Comparison of ENCODE assay signal across 14 mouse cellular contexts in genomic region chr12:15768536-15768935, GRCm38 (mm10). TPM values are rescaled to one million over a fixed set of nuclear protein-coding genes. Genes with fewer than 3 reads are reported as not detected.
A peak's percentile ranks its signal among the peaks of the same experiment; 100 is the strongest.
DNase-seq lines count a peak whose midpoint lies in the region; ATAC-seq and TF ChIP-seq lines count a peak whose summit lies in the region.
"Had no signal": no experiment of that assay in that cellular context is flagged by ENCODE, and none has a peak within 500 bp of the region (broad histone marks: within the 10 kb centered on the region; RNA-seq: fewer than 3 reads in every experiment).

No protein-coding gene starts in this region.

- no peak overlapping the region for H3K4me3 ChIP-seq in lung, adult 2 months (replicated peaks; ENCODE audit: extremely low read depth, low read depth, low read length)
- no peak overlapping the region for H3K4me3 ChIP-seq in midbrain, embryonic 13.5 days (replicated peaks)
- no peak overlapping the region for H3K4me3 ChIP-seq in liver, postnatal 0 days (ENCODE audit: low read depth, low read length)
- H3K4me3 ChIP-seq: hindbrain, embryonic 15.5 days; kidney, embryonic 15.5 days; left cerebral cortex, adult 2 months had no signal

- no peaks in the 10 kb centered on the region for H3K27me3 ChIP-seq in midbrain, embryonic 13.5 days
- no peaks in the 10 kb centered on the region for H3K27me3 ChIP-seq in liver, postnatal 0 days (ENCODE audit: insufficient read depth, low read length)
- H3K27me3 ChIP-seq: hindbrain, embryonic 15.5 days; kidney, embryonic 15.5 days had no signal

- no peak overlapping the region for H3K4me2 ChIP-seq in midbrain, embryonic 13.5 days (replicated peaks)
- H3K4me2 ChIP-seq in liver, postnatal 0 days (ENCODE audit: low read depth, low read length), result no peak overlapping the region
- H3K4me2 ChIP-seq: hindbrain, embryonic 15.5 days; kidney, embryonic 15.5 days had no signal

- no peak overlapping the region for H3K27ac ChIP-seq in midbrain, embryonic 13.5 days
- no peak overlapping the region for H3K27ac ChIP-seq in liver, postnatal 0 days (ENCODE audit: low read depth)
- H3K27ac ChIP-seq: hindbrain, embryonic 15.5 days; kidney, embryonic 15.5 days; left cerebral cortex, adult 2 months had no signal

- H3K4me1 ChIP-seq in lung, adult 2 months (ENCODE audit: control insufficient read depth, insufficient read depth, low read length), result no peaks in the 10 kb centered on the region
- H3K4me1 ChIP-seq in midbrain, embryonic 13.5 days (replicated peaks), result no peaks in the 10 kb centered on the region
- no peaks in the 10 kb centered on the region for H3K4me1 ChIP-seq in liver, postnatal 0 days (ENCODE audit: insufficient read depth)
- H3K4me1 ChIP-seq: hindbrain, embryonic 15.5 days; kidney, embryonic 15.5 days had no signal

- WGBS in lung, adult 2 months, result 76% methylated on average over 3 of the region's 3 CpGs
- WGBS in midbrain, embryonic 13.5 days, result 92% methylated on average over 3 of the region's 3 CpGs
- WGBS in liver, postnatal 0 days (ENCODE audit: insufficient replicate concordance), result 80% methylated on average over 3 of the region's 3 CpGs

- DNase-seq in cerebellum, postnatal 10 days, result peak; percentile 45 to 57
- no peak for DNase-seq in cerebellum, adult 11 months
- DNase-seq in lung, adult 18-20 months, result peak; percentile 27 to 49
- DNase-seq in lung, adult 2 months, result no peak
- peak; percentile 69 for DNase-seq in layer of hippocampus, adult 9-11 months
- no peak for DNase-seq in embryo, embryonic 11 days
- DNase-seq in liver, postnatal 0 days, result no peak
- DNase-seq: adrenal gland, postnatal 25 days; cerebellum, adult 11-12 months; liver had no signal

- no peak for TF ChIP-seq POLR2A in lung, adult 2 months (IDR thresholded peaks at IDR 0.05; ENCODE audit: borderline replicate concordance, extremely low read depth, low read depth, low read length)

- TF ChIP-seq EP300 in liver, postnatal 0 days (IDR thresholded peaks at IDR 0.05; ENCODE audit: low read depth), result no peak

- no peak overlapping the region for H3K9ac ChIP-seq in midbrain, embryonic 13.5 days (replicated peaks)
- H3K9ac ChIP-seq in liver, postnatal 0 days (replicated peaks), result no peak overlapping the region
- H3K9ac ChIP-seq: hindbrain, embryonic 15.5 days; kidney, embryonic 15.5 days had no signal

- no peaks in the 10 kb centered on the region for H3K36me3 ChIP-seq in midbrain, embryonic 13.5 days
- H3K36me3 ChIP-seq in liver, postnatal 0 days (replicated peaks; ENCODE audit: insufficient read depth, low read length), result no peaks in the 10 kb centered on the region
- H3K36me3 ChIP-seq: hindbrain, embryonic 15.5 days; kidney, embryonic 15.5 days had no signal

- no peaks in the 10 kb centered on the region for H3K9me3 ChIP-seq in midbrain, embryonic 13.5 days
- no peaks in the 10 kb centered on the region for H3K9me3 ChIP-seq in liver, postnatal 0 days (ENCODE audit: low read length)
- H3K9me3 ChIP-seq: hindbrain, embryonic 15.5 days; kidney, embryonic 15.5 days had no signal

- no peak for ATAC-seq in midbrain, embryonic 13.5 days
- ATAC-seq in liver, postnatal 0 days, result no peak

- TF ChIP-seq CTCF in lung, adult 2 months (IDR thresholded peaks at IDR 0.05; ENCODE audit: insufficient read depth, low read length), result no peak
- TF ChIP-seq CTCF in liver, postnatal 0 days (IDR thresholded peaks at IDR 0.05; ENCODE audit: low read depth), result no peak

RNA-seq across cellular contexts. Expression of gene Trib2, which starts 48.2 kb away (rescaled TPM):
- 34.0 and 36.0 TPM in 2 replicates for polyA plus RNA-seq in lung, adult 2 months (2012; rRNA removed)
- 120 and 121 TPM in 2 replicates for polyA plus RNA-seq in midbrain, embryonic 13.5 days (2015; fragmentation: Nextera tagmentation; extraction: Ambion mirVana)
- 2.6 TPM in 2 replicates for polyA plus RNA-seq in liver, postnatal 0 days (2015; fragmentation: Nextera tagmentation; extraction: Ambion mirVana)

Comparison
In these comparisons a context has a peak if more than half of its experiments do, and no peak if none do; other contexts are left out.
1. DNase-seq: peak in cerebellum, postnatal 10 days (2 of 2), lung, adult 18-20 months (2 of 2) and layer of hippocampus, adult 9-11 months (single experiment); none in cerebellum, adult 11 months (single experiment), lung, adult 2 months (single experiment), embryo, embryonic 11 days (single experiment) and liver, postnatal 0 days (single experiment).